Mouse (Mus musculus): ENCODE results near the gene Agap1. TPM values are rescaled to one million over a fixed set of nuclear protein-coding genes. Genes with fewer than 3 reads are reported as not detected.

The Agap1 gene
- total RNA-seq, 2 experiments from 2014 or later: 4.9 to 8.3 TPM

DNA sequence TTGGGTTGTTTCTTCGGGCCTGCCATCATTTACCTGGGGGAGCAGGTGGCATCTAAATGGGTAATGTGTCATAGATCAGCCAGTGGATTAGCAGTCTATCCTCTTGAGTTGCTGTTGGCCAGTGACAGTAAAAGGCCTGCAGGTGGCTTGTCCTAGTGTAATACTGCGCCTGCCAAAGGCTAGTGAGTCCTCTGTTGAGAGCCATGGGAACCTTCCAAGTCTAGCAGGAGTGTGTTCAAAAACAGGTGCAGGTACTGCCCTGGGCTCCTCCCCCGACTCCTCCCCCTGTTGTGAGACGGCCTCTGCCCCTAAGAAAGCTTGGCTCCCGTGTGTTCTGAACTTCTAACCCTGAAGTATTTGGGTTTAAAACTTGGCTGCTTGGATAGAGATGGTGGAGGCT, 1.9 kb downstream of the Agap1 start:
- ATAC-seq (replicated peaks; ENCODE audit: low FRiP score, poor library complexity, severe bottlenecking): no peak

DNA sequence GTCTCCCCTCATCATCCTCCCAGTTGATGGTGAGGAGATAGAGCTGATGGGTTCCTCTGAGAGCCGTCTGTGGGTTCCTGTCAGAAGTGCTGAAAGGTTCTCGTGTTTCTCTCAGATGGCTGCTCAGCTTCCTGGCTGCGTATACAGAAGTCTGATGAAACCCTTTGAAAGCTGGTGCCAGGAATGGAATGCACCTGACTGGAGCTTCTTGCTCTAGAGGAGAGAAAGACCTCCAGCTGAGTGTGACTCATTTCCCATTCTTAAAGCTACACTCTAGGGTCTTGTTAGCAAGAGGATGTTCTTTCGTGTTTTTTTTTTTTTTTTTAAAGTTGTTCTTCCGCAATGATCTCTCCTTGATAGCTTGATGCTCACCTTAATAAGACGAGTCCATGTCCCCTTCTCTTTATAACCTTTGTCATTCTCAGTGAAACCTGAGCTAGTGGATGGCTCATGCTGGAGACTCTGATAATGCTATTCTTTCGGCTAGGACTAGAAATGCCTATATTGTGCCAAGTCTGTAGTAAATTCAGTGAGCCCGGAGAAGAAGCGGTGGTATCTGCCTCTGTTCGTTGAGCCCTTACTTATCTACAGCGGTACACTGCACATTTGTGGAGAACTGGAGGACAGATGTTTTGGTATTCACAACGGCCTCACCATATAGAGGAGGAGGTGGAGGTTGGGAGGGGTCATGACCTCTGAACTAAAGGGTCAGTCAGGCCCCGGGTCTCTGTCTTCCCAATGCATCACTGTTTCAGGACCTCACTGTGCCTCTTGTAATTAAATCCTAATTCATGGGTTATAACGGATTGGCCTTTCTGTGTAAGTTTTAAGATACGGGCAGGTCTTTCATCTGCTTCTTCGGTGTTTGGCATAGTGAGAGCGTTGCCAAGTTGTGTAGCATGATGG, 2.8 kb downstream of the Agap1 start:
- no peak for ATAC-seq (replicated peaks; ENCODE audit: low FRiP score, poor library complexity, severe bottlenecking)

- ATAC-seq (replicated peaks; ENCODE audit: low FRiP score, poor library complexity, severe bottlenecking): no peak
These were observed 7.3 kb downstream of the Agap1 start for GRCm38 (mm10) chr1:89461881-89462280.

DNA sequence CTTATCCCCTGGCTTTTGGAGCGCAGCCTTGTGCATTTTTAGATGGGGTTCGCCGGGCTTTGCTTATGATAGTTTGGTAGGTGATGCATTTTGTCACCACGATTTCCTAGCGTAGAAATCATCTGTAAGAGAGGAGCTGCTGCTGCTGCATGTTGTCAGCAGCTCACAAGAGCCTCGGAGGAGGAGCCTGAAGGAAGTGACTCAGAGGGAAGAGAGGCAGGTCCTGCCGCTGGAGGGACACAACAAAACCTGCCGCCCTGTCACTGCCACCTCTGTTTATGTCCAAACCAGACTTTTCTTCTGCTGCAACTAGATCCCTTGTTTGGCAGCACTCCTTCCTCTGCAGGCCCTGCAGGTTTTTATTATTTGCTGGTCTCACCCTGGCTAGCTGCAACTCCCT, 8.5 kb downstream of the Agap1 start:
- ATAC-seq (replicated peaks; ENCODE audit: low FRiP score, poor library complexity, severe bottlenecking): no peak

DNA sequence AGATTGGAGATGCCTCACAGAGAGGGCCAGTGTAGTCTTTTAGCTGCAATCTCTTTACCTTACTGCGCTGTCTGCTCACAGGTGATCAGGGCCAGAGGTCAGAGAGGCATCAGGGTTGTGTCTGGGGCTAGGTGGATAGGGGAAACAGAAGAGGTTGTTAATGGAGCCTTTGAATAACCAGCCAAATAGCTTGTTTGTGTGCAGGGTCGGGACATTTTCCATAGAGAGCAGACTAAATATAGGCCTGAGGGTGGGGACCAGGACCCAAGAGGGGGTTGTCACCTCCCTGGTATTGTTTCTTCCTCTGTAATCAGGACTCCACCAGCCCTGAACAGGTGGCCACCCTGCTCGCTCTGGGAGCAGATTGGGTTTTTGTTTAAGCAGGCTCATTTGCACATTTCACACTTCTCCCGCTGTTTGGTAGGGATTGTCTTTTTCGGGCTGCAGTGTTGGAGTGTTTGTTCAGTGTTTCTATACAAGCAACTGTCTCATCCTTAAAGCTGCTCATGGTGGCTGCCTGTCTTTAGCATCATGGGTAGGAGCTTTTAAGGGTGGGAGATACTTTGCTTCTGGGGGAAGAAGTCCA, 10.9 kb downstream of the Agap1 start:
- no peak for ATAC-seq (replicated peaks; ENCODE audit: low FRiP score, poor library complexity, severe bottlenecking)

DNA sequence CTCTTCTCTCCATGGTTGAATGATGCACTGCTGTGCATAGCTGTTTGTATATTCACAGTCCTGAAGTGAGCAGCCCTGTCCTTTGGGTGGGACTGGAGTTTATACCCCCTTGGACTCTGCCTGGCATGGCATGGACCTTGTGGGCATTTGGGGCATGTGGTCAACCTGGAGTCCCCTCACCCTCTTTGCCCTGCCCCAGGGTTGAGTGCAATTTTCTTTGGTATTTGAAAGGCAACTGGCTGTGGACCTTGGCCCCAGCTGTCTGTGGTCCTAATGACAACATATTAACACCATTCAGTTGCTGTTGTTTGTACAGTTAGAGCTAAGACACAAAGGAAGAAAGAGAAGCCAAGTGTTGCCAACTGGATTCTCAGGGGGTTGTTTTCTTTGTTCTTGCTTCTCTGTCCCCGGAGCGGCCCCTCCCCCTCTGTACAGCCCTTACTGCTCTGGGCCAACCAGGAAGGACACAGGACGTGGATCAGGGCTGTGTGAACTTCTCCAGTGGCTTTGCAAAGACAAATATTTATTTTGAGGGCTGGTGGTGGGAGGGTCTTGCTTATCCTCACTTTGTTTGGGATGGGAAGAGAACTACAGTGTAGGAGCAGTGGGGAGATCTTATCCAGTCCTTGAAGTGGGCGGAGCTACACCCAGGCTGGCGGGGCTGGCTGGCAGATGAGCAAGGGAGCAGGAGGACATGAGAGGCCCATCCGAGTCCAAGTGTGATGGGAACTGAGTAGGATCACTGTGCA, 12.9 kb downstream of the Agap1 start:
- no peak for ATAC-seq (replicated peaks; ENCODE audit: low FRiP score, poor library complexity, severe bottlenecking)

DNA sequence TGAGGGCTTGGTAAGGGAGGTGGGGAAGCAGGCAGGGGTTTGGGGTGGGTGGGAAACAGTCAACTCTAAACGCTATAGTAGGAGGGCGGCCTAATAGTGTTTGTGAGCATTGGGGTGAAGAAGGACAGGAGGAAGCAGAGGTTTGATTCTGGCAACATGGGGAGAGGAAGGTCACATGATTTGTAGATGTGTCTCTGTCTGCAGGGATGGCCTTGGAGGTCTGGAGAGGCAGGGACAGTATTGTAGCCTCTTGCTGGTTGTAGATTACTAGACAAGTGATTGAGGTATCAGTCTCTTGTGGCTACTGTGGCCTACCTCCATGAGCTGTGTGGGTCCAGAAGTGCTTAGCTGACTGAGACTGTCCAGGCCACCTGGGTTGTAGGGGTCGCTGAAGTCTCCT, 13.5 kb downstream of the Agap1 start:
- no peak for ATAC-seq (replicated peaks; ENCODE audit: low FRiP score, poor library complexity, severe bottlenecking)

DNA sequence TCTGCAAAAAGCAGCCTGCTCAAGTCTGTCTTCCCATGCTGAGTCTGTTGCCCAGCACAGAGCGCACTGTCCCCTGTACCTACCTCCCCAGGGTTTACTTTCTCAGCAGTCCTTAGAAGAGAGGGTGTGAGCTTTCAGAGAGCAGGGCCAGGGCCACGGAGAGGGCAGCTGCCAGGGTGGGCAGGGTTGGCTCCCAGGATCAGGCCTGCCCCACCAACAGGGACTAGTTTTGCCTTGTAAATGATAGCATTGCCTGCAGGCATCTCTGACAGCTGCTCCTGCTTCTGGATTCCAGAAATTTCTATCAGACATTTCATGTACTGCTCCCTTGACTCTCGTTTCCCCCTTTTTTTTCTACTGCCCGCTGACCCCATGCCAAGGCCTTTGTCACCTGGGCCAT, 16.8 kb downstream of the Agap1 start:
- ATAC-seq (replicated peaks; ENCODE audit: low FRiP score, poor library complexity, severe bottlenecking): no peak

DNA sequence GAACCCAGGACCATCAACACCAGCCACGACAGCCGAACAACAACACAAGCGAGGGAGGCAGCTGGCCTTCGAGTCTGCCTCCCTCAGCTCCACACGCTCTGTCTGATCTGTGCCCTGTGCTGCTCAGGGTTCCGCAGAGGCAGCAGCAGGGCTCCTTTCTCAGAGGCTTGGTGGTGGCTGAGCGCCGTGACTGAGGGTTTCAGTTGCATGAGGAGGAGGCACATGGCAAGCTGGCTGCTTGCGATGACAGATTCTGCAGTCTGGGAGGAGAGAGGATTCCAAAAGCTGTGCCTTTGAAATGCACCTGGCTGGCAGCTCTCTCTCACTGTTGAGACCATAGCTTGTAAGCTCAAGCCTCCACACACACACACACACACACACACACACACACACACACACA, 17.3 kb downstream of the Agap1 start:
- no peak for ATAC-seq (replicated peaks; ENCODE audit: low FRiP score, poor library complexity, severe bottlenecking)

DNA sequence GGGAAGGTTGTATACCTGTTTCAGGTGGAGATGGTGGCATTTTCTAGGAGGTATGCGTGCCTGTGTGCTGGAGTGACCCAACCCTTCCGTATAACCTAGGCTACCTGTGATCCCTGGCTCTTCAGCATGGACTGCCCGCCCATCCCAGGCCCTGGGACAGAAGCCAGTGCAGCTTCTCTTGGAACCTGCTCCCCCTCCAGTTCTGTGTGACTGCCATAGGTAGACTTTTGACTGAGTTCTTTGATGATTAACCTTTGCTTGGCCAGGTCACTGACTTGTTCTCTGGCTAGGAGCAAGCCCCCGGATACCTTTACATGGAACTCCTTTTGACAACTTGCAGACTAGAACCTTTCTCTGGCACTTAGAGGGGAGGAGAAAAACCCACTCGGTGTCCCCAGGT, 19.3 kb downstream of the Agap1 start:
- no peak for ATAC-seq (replicated peaks; ENCODE audit: low FRiP score, poor library complexity, severe bottlenecking)

DNA sequence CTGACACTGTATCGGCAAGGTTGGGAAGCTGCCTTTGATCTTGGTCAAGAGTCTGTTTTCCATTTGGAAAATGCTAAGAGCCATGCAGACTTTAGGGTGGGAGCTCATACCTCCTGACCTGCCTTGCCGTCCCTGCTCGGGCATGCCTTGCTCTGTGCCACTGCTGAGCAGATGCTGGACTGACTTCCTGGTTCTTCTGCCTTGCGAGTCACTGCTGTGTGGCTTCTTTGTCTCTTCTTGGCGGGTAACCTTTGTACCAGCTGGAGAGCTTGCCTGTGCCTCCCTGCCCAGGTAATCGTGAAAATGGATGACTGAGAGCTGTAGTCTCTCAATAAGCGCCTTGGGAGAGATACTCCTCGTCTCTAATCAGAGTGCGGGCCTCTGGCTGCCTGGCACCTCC, 20.2 kb downstream of the Agap1 start:
- no peak for ATAC-seq (replicated peaks; ENCODE audit: low FRiP score, poor library complexity, severe bottlenecking)

- no peak for ATAC-seq (replicated peaks; ENCODE audit: low FRiP score, poor library complexity, severe bottlenecking)
These were observed 22.4 kb downstream of the Agap1 start for GRCm38 (mm10) chr1:89477033-89477432.

- ATAC-seq (replicated peaks; ENCODE audit: low FRiP score, poor library complexity, severe bottlenecking): no peak
These were observed 24.2 kb downstream of the Agap1 start for GRCm38 (mm10) chr1:89478571-89479460.

DNA sequence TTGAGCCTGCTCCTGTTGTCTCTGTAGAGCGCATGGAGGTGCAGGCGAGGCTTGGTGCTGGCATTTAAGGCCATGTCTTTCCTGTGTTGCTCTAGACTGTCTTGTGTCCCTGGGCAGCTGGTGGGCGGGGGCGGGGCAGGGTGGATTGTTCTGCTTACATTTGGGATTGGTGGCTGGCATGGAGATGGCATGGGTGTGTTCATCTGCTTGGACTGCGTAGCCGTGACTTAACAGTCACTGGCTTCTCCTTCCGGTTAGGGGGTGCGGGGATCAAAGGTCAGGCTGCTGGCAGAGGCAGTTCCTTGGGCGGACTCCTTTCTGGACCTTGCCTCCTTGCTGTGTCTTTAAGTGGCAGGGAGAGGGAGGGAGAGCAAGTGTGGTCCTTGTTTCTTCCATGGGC, 26.5 kb downstream of the Agap1 start:
- no peak for ATAC-seq (replicated peaks; ENCODE audit: low FRiP score, poor library complexity, severe bottlenecking)

- ATAC-seq (replicated peaks; ENCODE audit: low FRiP score, poor library complexity, severe bottlenecking): 0 out of 2 replicates have a peak, but pooled peaks have one; percentile 32
These were observed 28.2 kb downstream of the Agap1 start for GRCm38 (mm10) chr1:89482812-89483211.

- ATAC-seq (replicated peaks; ENCODE audit: low FRiP score, poor library complexity, severe bottlenecking): no peak
These were observed 32.3 kb downstream of the Agap1 start for GRCm38 (mm10) chr1:89486891-89487290.

GRCm38 (mm10) chr1:89489111-89489971, 34.7 kb downstream of the Agap1 start:
- no peak for ATAC-seq (replicated peaks; ENCODE audit: low FRiP score, poor library complexity, severe bottlenecking)

DNA sequence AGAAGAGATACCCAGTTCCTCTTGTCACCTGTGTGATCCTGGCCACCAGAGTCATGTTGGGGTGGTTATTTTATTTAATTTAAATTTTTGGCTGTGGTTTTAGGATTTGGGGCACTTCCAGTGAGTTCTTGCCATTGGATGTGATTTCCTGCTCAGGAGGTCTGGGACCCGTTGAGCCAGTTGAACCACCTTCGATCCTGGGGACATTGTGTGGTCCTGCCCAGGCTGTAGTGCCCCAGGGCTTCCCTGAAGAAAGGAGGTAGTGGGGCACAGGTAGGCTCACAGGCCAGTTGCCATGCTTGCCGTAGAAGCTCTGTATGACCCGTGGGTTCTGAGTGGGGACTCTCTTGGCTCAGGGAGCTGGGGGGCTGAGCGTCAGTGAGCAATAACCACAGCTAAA, 38.6 kb downstream of the Agap1 start:
- no peak for ATAC-seq (replicated peaks; ENCODE audit: low FRiP score, poor library complexity, severe bottlenecking)

- ATAC-seq (replicated peaks; ENCODE audit: low FRiP score, poor library complexity, severe bottlenecking): no peak
These were observed 40.2 kb downstream of the Agap1 start for GRCm38 (mm10) chr1:89494816-89495215.

All from erythroblast, adult 5-6 weeks (primary cell).